Mouse (Mus musculus) adipocyte (in vitro differentiated cells): ENCODE data around the gene Cend1.
A peak's percentile ranks its signal among the peaks of the same experiment; 100 is the strongest.
"Not testable (repeated sequence)": the region's sequence is repeated elsewhere in the genome, so short reads cannot be mapped to it uniquely, and the experiment has no call there.

Experiments used
- DNase-seq: peaks from one replicate; pipeline ENCODE4 v3.0.0-alpha.2; 2016; ENCODE audit warnings: low spot score

Cend1 gene

GRCm38 (mm10) chr7:141464603-141465201, 35.4 kb upstream of the Cend1 start:
- DNase-seq, result no peak

- DNase-seq, result no peak
These were observed 34.7 kb upstream of the Cend1 start for GRCm38 (mm10) chr7:141463824-141464602.

GRCm38 (mm10) chr7:141462333-141462821, 33.1 kb upstream of the Cend1 start:
- DNase-seq, result peak; percentile 78

- DNase-seq, result peak; percentile 51
These were observed 32.4 kb upstream of the Cend1 start for GRCm38 (mm10) chr7:141461521-141462332.

GRCm38 (mm10) chr7:141460391-141461113, 31.3 kb upstream of the Cend1 start, which contains the start of gene Cracr2b:
Cracr2b (plus strand) TSS chr7:141461094.
- peak; percentile 73 for DNase-seq

GRCm38 (mm10) chr7:141460001-141460390, 30.7 kb upstream of the Cend1 start:
- DNase-seq, result no peak

GRCm38 (mm10) chr7:141459301-141459711, 30.0 kb upstream of the Cend1 start:
- peak; percentile 37 for DNase-seq

GRCm38 (mm10) chr7:141458661-141459060, 29.4 kb upstream of the Cend1 start:
- no peak for DNase-seq

- peak; percentile 66 for DNase-seq
These were observed 28.8 kb upstream of the Cend1 start for GRCm38 (mm10) chr7:141457986-141458660.

GRCm38 (mm10) chr7:141457236-141457635, 27.9 kb upstream of the Cend1 start:
- peak; percentile 41 for DNase-seq

GRCm38 (mm10) chr7:141456739-141457138, 27.4 kb upstream of the Cend1 start:
- DNase-seq, result peak; percentile 85

- peak; percentile 90 for DNase-seq
These were observed 26.5 kb upstream of the Cend1 start for GRCm38 (mm10) chr7:141455610-141456314.

GRCm38 (mm10) chr7:141454967-141455551, 25.8 kb upstream of the Cend1 start, which contains the start of gene Pnpla2:
Pnpla2 (plus strand) TSS chr7:141455198.
- peak; percentile 90 for DNase-seq

- DNase-seq, result peak; percentile 78
These were observed 24.3 kb upstream of the Cend1 start for GRCm38 (mm10) chr7:141453636-141454035.

- DNase-seq, result peak; percentile 92
These were observed 22.6 kb upstream of the Cend1 start for GRCm38 (mm10) chr7:141451928-141452327.

- peak; percentile 86 for DNase-seq
These were observed 18.1 kb upstream of the Cend1 start, which contains the start of gene Rplp2 for GRCm38 (mm10) chr7:141447110-141447991. Rplp2 (plus strand) TSS chr7:141447370.

- DNase-seq, result not testable (repeated sequence)
These were observed 17.1 kb upstream of the Cend1 start for GRCm38 (mm10) chr7:141446374-141446773.

GRCm38 (mm10) chr7:141443828-141444237, 14.5 kb upstream of the Cend1 start, which contains the start of gene Pidd1:
Pidd1 (minus strand) TSS chr7:141444025.
- DNase-seq, result peak; percentile 54
